Mouse (Mus musculus): Measurements from ENCODE around the gene Lsm4. TPM values are rescaled to one million over a fixed set of nuclear protein-coding genes. Genes with fewer than 3 reads are reported as not detected.

Lsm4 gene
- total RNA-seq, 2 experiments from 2014 or later = 58.2 to 61.8 TPM

DNA sequence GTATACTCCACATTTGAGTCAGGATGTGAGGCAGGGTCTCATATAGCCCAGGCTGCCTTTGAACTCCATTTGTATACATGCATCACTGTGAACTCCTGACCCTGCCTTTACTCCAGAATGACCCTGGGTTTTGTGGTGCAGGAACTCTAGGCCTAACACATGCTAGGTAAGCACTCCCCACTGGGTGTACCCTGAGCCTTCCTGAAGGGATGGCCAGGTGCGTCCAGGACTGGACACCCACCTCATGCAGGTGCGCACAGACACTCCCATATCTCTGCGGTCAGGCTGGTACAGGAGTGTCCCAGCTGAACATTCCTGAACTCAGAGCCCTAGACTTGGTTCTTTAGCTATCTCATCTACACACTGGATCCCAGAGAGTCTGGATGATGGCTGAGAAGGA, 1.1 kb downstream of the Lsm4 start:
- Histone ChIP-seq H3K4me3 (peak overlapping the region; percentile 83), H3K27ac (peak overlapping the region; percentile 94)
- TF ChIP-seq CTCF (conservative IDR thresholded peaks at IDR 0.05) = no peak
- no peak for DNase-seq (ENCODE audit: low spot score in 2 of 2)

DNA sequence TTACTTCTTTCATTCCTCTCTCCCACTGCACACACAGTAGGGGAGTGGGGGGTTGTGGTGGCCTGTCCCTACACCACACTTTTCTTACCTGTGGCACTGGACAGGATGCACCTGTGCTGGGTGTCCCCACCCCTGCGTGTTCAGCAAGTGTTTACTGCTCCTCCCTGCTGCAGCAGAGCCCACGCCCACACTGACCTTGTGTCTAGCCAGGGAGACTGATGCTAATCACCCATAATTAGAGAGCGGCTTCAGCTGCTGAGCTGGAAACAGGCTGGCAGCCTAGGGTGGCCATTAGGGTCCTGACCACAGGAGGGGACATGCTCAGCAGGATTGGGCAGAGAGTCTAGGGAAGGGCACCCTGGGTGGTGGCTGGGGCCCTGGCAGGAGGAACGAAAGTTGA, 1.7 kb downstream of the Lsm4 start:
- DNase-seq (ENCODE audit: low spot score in 2 of 2) = no peak
- peak overlapping the region; percentile 94 for H3K27ac ChIP-seq
- no peak overlapping the region for H3K4me3 ChIP-seq
- TF ChIP-seq CTCF (conservative IDR thresholded peaks at IDR 0.05) = no peak

DNA sequence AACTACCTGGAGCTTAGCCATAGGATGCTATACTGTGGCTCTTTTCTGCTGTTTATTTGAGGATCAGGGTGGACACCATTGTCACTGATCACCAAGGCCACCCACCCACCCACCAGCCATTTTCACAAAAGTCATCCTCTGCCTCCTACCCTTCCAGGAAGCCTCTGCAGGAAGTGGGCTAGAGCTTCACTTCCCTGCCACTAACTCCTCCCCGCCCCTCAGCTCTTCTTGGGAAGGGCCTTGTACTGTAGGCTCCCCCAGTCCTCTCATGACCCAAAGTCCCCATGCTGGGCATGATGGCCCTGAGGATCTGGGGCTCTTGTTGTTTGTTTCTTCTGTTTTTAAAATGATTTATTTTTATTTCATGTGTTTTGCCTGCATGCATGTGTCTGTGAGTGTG, 2.3 kb downstream of the Lsm4 start:
- Histone ChIP-seq H3K27ac (no peak overlapping the region; the same call in 1 of the 2 replicates), H3K4me3 (no peak overlapping the region)
- no peak for TF ChIP-seq CTCF (conservative IDR thresholded peaks at IDR 0.05)
- no peak for DNase-seq (ENCODE audit: low spot score in 2 of 2)

DNA sequence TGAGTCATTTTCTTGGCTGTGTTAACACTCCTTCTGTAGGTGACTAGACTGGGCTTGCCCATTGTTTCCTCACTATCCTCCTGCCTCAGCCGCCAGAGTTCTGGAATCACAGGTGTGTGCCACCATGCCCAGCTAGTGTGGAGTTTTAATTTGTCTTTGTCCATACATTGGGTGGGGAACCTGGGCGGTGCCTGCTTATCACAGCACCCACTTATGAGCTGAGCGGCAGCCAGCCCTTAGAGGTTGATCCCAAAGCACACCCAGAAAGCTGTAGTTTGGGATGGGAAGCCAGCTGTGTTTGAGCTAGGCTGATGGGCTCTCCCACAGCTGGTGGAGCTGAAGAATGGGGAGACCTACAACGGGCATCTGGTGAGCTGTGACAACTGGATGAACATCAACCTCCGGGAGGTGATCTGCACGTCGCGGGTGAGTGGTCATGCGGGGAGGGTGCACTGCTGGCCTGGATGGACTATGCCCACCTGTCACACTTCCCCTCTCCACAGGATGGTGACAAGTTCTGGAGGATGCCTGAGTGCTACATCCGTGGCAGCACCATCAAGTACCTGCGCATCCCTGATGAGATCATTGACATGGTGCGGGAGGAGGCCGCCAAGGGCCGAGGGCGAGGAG, 4.5 kb downstream of the Lsm4 start:
- no peak for TF ChIP-seq CTCF (conservative IDR thresholded peaks at IDR 0.05)
- DNase-seq (ENCODE audit: low spot score in 2 of 2) = no peak
- Histone ChIP-seq H3K27ac (no peak overlapping the region), H3K4me3 (no peak overlapping the region)

DNA sequence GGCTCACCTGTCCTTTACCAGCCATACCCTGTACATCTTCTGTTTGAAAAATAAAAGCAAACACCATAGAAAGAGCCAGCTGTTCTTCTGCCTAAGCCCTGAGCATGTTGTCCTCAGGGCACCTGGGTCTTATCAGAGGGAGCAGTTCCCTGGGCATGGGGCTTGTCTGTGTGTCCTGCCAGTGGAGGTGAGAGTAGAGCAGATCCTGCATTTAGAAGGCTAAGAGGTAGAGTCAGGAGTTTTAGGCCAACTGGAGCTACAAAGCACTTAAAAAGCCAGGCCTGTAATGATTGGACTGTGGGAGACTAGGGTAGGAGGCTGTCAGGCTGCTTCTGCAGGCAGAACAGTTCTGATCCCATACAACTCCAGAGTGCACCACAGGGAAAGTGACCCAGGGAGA, 5.6 kb downstream of the Lsm4 start:
- no peak overlapping the region for H3K27ac ChIP-seq
- no peak for DNase-seq (ENCODE audit: low spot score in 2 of 2)
- no peak overlapping the region for H3K4me3 ChIP-seq
- no peak for TF ChIP-seq CTCF (conservative IDR thresholded peaks at IDR 0.05)

DNA sequence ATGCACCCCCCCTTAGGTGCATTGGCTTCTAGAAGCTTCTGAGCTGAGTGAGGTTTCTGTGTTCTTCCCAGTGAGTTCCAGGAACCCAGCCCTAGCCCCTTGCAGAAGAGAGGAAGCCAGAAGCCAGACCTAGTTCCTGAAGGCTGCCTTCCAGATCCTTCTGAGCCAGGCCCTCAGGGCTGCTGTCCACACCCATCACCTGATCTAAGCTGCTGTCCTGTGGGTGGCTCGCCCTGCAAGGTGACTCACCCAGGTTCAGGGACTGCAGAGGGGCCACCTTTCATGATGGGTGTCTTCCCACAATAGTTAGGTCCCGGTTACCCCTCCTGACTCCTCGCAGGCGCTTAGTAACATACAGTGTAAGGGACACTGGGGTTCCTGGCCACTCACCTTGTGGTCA, 6.4 kb downstream of the Lsm4 start:
- H3K27ac ChIP-seq = no peak overlapping the region
- no peak overlapping the region for H3K4me3 ChIP-seq
- no peak for TF ChIP-seq CTCF (conservative IDR thresholded peaks at IDR 0.05)
- no peak for DNase-seq (ENCODE audit: low spot score in 2 of 2)

DNA sequence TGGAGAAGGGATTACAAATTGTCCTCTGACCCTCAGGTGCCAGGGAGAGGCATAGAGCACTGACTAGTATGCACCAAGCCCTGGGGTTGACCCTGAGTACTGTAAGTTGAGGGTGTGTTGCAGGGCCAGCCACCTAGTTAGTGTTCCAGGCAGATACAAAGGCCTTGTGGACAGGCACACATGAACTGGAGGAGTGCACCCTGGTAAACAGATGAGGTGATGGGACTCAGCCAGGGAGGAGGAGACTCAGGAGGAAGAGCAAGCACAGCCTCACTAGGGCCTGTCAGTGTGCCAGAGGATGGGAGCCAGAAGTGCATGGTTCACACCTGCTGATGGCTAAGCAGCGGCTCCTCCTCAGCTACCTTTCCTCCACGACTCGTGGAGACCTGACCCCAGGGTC, 7.0 kb downstream of the Lsm4 start:
- TF ChIP-seq CTCF (conservative IDR thresholded peaks at IDR 0.05) = no peak
- no peak overlapping the region for H3K4me3 ChIP-seq
- no peak for DNase-seq (ENCODE audit: low spot score in 2 of 2)
- no peak overlapping the region for H3K27ac ChIP-seq

DNA sequence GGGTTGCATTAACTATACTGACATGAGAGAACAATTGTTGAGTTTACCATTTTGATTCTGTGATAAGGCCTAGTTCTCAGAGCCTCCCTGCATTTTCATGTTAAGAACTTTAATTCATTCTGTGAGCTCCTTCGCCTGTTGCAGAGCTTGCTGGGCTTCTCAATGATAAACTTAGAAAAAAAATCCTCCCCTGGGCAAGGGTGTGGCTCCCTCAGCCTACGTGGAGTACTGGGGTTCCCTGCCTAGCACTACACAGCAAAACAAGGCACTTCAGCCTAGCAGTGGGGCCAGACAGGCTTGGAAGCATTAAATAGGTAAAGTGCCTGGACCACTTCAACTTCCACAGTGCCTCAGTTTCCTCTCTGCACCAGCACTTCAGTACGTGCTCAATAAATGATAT, 8.4 kb downstream of the Lsm4 start:
- Histone ChIP-seq H3K4me3 (no peak overlapping the region), H3K27ac (no peak overlapping the region)
- no peak for TF ChIP-seq CTCF (conservative IDR thresholded peaks at IDR 0.05)
- no peak for DNase-seq (ENCODE audit: low spot score in 2 of 2)

DNA sequence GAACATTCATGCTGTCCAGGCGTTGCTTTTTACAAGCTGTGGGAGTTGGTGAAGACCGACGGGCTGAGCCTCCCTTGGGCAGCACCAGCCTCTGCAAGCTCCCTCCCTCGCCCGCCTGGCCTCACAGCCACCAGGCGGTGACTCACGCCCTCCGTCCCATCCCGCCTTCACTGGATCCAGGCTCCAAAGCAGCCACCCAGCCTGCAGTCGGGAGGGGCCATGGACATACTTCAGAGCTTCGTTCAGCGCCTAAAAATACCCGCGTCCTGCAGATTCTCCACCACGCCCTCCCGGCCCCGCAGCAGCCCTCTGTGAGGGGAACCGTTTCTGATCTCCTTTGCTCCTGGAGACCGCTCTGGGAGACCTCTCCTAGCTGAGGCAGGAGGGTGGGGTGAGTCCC, 9.1 kb downstream of the Lsm4 start:
- TF ChIP-seq CTCF (conservative IDR thresholded peaks at IDR 0.05) = peak; percentile 11; the same call in 1 of the 2 replicates
- Histone ChIP-seq H3K27ac (peak overlapping the region; percentile 59; the same call in 1 of the 2 replicates), H3K4me3 (no peak overlapping the region)
- DNase-seq (ENCODE audit: low spot score in 2 of 2) = no peak

DNA sequence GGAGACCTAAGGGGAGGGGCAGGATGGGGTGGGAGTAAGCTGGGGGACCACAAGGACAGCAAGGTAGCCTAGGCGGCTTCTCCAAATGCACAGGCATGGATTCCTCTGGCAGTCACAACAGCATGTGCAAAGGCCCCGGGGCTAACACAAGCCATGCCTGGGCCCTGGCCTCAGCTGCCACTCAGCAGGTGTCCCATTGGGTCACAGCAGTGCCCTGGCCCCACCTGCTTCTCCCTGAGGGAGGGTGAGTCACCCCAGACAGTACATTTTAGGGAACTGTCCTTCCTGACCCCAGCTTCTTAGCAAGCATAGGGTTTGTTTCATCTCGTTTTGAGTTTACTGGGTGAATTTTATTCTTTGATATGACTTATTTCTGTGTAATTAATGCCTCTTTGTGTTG, 9.6 kb downstream of the Lsm4 start:
- TF ChIP-seq CTCF (conservative IDR thresholded peaks at IDR 0.05) = no peak
- no peak for DNase-seq (ENCODE audit: low spot score in 2 of 2)
- Histone ChIP-seq H3K4me3 (no peak overlapping the region), H3K27ac (no peak overlapping the region)

DNA sequence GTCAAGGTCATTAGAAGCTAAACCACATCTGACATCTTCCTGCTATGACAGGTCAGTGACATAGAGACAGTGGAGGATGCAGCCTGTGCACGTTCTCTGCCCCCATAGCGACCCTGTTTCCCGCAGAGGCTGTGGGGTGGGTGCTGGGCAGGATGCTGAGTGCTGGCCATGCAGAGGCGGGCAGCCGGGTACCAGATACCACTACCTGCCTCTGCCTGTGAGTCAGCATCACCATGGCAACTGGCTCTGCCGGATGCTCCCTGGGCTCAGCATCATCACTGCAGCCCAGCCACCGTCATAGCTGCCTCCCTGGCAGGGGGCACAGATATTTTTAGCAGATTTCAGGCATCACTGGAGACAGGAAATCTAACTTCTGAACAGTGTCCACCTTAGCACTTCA, 11.2 kb downstream of the Lsm4 start:
- Histone ChIP-seq H3K27ac (peak overlapping the region; percentile 87), H3K4me3 (no peak overlapping the region)
- DNase-seq (ENCODE audit: low spot score in 2 of 2) = peak; percentile 60 to 85
- no peak for TF ChIP-seq CTCF (conservative IDR thresholded peaks at IDR 0.05)

DNA sequence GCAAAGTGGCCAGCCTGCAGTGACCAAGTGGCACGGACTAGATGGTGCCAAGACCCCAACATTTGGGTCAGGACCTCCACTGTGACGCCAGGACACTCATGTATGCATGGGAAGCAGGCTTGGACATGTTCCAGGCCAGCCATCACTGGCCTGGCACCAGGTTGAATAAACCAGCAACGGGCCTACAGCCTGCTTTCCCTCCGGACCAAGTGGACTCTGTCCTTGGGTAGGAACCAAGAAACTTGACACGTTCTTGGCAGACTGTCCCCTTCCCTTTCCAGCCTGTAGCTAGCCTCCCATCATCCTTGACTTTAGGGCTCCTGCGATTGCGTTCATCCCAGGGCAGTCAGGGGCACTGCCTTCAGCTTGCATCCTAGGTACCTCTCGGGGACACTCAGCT, 14.5 kb downstream of the Lsm4 start:
- TF ChIP-seq CTCF (conservative IDR thresholded peaks at IDR 0.05) = no peak
- Histone ChIP-seq H3K4me3 (no peak overlapping the region), H3K27ac (no peak overlapping the region)
- no peak for DNase-seq (ENCODE audit: low spot score in 2 of 2)

DNA sequence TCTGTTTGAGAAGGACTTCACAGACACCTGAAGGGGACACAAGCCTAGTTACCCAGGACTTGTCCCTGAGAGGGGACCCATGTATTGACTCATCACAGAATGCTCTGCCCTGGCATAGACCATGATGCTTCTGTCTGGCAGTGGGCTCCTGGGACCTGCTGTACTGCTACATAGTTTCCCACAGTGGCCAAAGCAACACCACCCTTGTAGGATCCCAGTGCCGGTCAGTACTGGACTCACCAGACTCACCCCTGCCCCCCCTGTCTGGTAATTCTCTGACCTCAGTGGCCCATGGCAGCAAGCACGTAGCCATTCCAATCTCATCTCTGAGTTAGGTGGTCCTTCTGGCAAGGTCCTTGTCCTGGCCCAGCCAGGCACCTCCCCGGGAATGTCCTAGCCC, 15.1 kb downstream of the Lsm4 start:
- no peak overlapping the region for H3K27ac ChIP-seq
- no peak for TF ChIP-seq CTCF (conservative IDR thresholded peaks at IDR 0.05)
- DNase-seq (ENCODE audit: low spot score in 2 of 2) = no peak

DNA sequence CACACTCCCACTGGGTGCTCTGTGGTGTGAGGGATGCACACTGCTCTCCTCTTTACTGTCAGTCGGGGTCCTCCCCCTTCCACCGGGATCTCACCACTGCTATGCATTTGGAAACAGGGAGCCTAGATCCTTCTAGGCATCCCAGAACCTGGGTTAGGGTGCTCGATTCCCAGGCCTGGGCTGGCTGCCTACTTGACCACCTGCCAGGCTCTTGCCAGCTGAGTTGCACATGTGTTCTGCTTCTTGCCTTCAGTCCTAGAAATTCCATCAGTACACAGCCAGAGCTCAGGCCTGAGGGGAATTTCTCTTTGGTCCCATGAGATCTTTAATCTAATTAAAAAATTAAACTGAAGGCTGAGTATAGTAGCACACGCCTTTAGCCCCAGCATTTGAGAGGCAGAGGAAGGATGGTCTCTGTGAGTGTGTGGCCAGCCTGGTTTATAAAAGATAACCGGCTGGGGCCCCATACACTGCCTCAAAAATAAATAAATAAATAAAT, 16.9 kb downstream of the Lsm4 start:
- TF ChIP-seq CTCF (conservative IDR thresholded peaks at IDR 0.05) = no peak
- Histone ChIP-seq H3K4me3 (no peak overlapping the region), H3K27ac (no peak overlapping the region)
- no peak for DNase-seq (ENCODE audit: low spot score in 2 of 2)

More for the DNA sequence above, 15.1 kb downstream of the Lsm4 start:
- no peak overlapping the region for H3K4me3 ChIP-seq
